Mouse (Mus musculus) liver, embryonic 14.5 days (tissue): Measurements from ENCODE around the gene Meioc.
"Not testable (repeated sequence)": the region's sequence is repeated elsewhere in the genome, so short reads cannot be mapped to it uniquely, and the experiment has no call there.

ENCODE experiments used
- CTCF ChIP-seq: IDR thresholded peaks from 2 replicates; pipeline ENCODE4 v1.5.1; 2016; ENCODE audit warnings: antibody characterized with exemption, low read depth, control low read depth
- EP300 ChIP-seq: IDR thresholded peaks from 2 replicates; pipeline ENCODE4 v1.6.1; 2016; ENCODE audit warnings: antibody characterized with exemption, low read depth

- peak; percentile 62 for TF ChIP-seq CTCF
- TF ChIP-seq EP300 = not testable (repeated sequence)
These were observed 51.1 kb downstream of the Meioc start for GRCm38 (mm10) chr11:102714578-102714977.
